Mouse (Mus musculus) lung, postnatal 0 days (tissue): Measurements from ENCODE around the gene Zik1. TPM values are rescaled to one million over a fixed set of nuclear protein-coding genes. Genes with fewer than 3 reads are reported as not detected.

Experiments used
- ATAC-seq: fragments of 200-750 bp; cut with Nextera tagmentation; 2 replicates; pipeline ENCODE4 v1.8.0; 2017; ENCODE audit warnings: moderate library complexity
- DNase-seq: peaks from one replicate; pipeline ENCODE4 v3.0.0-alpha.2; 2016; ENCODE audit warnings: low spot score
- H3K27ac ChIP-seq: fragments of 300-500 bp; sonication (generic); 2 replicates; pipeline ENCODE4 v1.5.1; 2014; ENCODE audit warnings: antibody characterized with exemption, mild to moderate bottlenecking, low read length, mixed read lengths
- H3K27me3 ChIP-seq: fragments of 300-500 bp; sonication (generic); replicated peaks from 2 replicates; pipeline ENCODE4 v1.6.1; 2014; ENCODE audit warnings: low read length, mixed read lengths; ENCODE audit not compliant: insufficient read depth
- H3K36me3 ChIP-seq: fragments of 300-500 bp; sonication (generic); 2 replicates; pipeline ENCODE4 v1.6.1; 2014; ENCODE audit warnings: low read length, mixed read lengths; ENCODE audit not compliant: insufficient read depth
- H3K4me1 ChIP-seq: fragments of 300-500 bp; sonication (generic); 2 replicates; pipeline ENCODE4 v1.6.1; 2014; ENCODE audit warnings: antibody characterized with exemption, low read depth, low read length, mixed read lengths; ENCODE audit not compliant: insufficient read depth
- H3K4me2 ChIP-seq: fragments of 300-500 bp; sonication (generic); replicated peaks from 2 replicates; pipeline ENCODE4 v1.6.1; 2014; ENCODE audit warnings: low read depth, mild to moderate bottlenecking, low read length, moderate library complexity, mixed read lengths
- H3K4me3 ChIP-seq: fragments of 300-500 bp; sonication (generic); 2 replicates; pipeline ENCODE4 v1.5.1; 2014; ENCODE audit warnings: low read depth, low read length
- H3K9ac ChIP-seq: fragments of 300-500 bp; sonication (generic); replicated peaks from 2 replicates; pipeline ENCODE4 v1.6.1; 2014; ENCODE audit warnings: low read depth, mild to moderate bottlenecking
- H3K9me3 ChIP-seq: fragments of 300-500 bp; sonication (generic); 2 replicates; pipeline ENCODE4 v1.6.1; 2016; ENCODE audit warnings: low read length, mixed read lengths
- CTCF ChIP-seq: IDR thresholded peaks from 2 replicates; pipeline ENCODE4 v1.5.1; 2016; ENCODE audit warnings: antibody characterized with exemption, mild to moderate bottlenecking
- EP300 ChIP-seq: IDR thresholded peaks from 2 replicates; pipeline ENCODE4 v1.6.1; 2016; ENCODE audit warnings: antibody characterized with exemption, mild to moderate bottlenecking, control low read depth
- WGBS: fragments of 180-500 bp; shearing (Covaris S2); extraction: QIAGEN DNeasy Blood & Tissue Kit; methylation state at CpG from one replicate; pipeline ENCODE4 v1.1.7; 2014; 5-methylcytosine and 5-hydroxymethylcytosine counted together
- polyA plus RNA-seq: library from polyadenylated mRNA; unstranded; fragments of >200 nt; fragmentation: Nextera tagmentation; extraction: Ambion mirVana; gene quantifications from 2 replicates; pipeline ENCODE4 v1.2.1, GENCODE M21; 2015

Zik1 gene
- 1.4 and 1.6 TPM in 2 replicates for polyA plus RNA-seq

DNA sequence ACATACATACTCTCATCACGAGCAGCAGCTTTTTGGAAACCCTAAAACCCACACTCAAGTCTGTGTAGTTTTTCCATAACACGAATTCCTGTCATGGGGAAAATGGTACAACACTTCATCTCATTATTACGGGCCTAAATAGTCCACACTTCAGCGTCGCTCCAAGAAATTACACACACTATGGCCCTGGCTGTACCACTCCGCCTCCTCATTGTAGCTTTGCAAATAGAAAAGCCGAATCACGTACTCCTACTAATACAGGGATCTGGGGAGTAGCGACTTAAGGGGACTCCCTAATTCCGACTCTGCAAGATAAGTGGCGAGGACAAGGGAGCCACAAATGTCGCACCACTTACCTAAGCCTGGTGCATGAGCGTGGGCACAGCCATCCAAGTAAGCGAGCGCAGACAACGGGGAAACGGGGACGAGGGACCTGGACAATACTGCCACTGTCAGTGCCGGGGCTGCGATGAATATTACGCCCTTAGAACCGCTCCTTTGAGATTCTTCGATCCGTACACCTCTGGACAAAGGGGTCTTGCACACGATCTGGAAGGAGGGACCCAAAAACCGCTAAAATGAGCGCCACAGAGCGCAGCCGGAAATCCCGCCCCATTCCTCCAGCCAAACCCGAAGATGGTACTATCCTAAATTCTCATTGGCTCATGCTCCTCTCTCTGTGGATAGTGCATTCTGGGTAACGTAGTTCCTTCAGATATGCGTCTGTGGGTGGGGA is at the start of gene Zik1:
Gene Zik1, minus strand, starts transcription at position 609 of the 736 bp plus-strand sequence.
- H3K9me3 ChIP-seq = no peaks in the 10 kb centered on the region
- ATAC-seq (peak; percentile 97), DNase-seq (peak; percentile 88)
- H3K4me3 ChIP-seq = peak within 1 kb of the TSS; percentile 59
- peaks cover 4% of the 10 kb centered on the region; the same call in 1 of the 2 replicates for H3K4me1 ChIP-seq
- peak within 1 kb of the TSS; percentile 77 for H3K4me2 ChIP-seq
- H3K27ac ChIP-seq = no peak within 1 kb of the TSS
- WGBS = under 1% methylated on average over 33 of the region's 33 CpGs
- H3K36me3 ChIP-seq = peaks cover 7% of the 10 kb centered on the region; the same call in 1 of the 2 replicates
- no peaks in the 10 kb centered on the region for H3K27me3 ChIP-seq
- H3K9ac ChIP-seq = peak within 1 kb of the TSS; percentile 24
- TF ChIP-seq EP300 = no peak

DNA sequence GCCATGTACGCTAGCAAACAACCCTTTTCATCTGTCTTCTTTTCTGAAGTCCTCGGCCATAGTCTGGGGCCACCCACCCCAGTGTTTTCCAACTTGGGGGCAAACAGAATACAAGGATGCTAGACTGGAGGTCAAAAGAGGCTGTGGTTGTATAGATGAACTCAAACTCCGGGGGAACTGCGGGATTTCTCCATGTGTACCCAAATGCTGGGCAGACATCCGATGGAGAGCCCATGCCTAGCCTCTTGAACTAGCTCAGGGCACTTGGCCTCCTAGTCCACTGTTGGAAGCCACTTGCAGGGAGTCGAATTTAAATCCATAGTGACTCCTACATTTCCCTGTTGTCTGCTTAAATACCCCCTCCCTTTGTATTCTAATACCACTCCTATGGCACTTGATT is 384 bp upstream of the Zik1 start:
- Histone ChIP-seq H3K4me2 (peak overlapping the region; percentile 77; the same call in 1 of the 2 replicates), H3K4me3 (peak overlapping the region; percentile 59; the same call in 1 of the 2 replicates), H3K36me3 (peaks cover 6% of the 10 kb centered on the region; the same call in 1 of the 2 replicates), H3K4me1 (peaks cover 4% of the 10 kb centered on the region; the same call in 1 of the 2 replicates), H3K9ac (no peak overlapping the region), H3K9me3 (no peaks in the 10 kb centered on the region), H3K27ac (no peak overlapping the region), H3K27me3 (no peaks in the 10 kb centered on the region)
- DNase-seq = no peak
- ATAC-seq = peak; percentile 11; the same call in 1 of the 2 replicates
- TF ChIP-seq EP300 = no peak
- WGBS = 27% methylated on average over 6 of the region's 6 CpGs

DNA sequence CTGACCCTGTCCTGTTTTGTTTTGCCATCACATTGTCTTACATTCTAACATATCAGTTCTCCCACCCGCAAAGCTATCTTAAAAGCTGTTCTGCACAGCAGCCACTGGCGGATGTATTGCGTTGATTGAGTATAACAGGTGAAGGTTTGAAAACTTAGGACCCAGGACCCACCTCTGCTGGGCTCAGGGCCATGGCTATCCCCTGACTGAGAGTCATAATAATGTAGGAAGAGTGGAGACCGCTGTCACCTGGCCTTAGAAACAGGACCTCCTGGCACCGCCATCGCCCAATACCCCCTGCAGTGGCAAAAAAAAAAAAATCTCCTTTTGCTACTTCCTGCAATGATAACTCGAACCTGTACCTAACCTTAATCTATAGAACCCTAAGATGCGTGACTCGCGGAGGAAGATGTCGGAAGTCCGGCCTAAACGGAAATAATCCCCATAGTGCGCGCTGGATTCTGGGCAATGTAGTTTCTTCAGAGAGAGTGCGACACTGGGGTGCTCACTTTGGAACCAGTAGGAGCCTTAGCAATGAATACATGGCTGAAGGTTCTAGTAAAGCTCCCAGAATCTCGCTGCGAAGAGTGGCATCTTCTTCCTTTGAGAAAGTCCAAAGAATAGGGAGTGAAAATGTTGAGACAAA is 14.5 kb downstream of the Zik1 start:
- H3K27me3 ChIP-seq = no peaks in the 10 kb centered on the region
- no peak overlapping the region for H3K9ac ChIP-seq
- no peaks in the 10 kb centered on the region for H3K9me3 ChIP-seq
- no peaks in the 10 kb centered on the region for H3K36me3 ChIP-seq
- no peak overlapping the region for H3K4me2 ChIP-seq
- ATAC-seq (no peak), DNase-seq (no peak)
- H3K4me3 ChIP-seq = no peak overlapping the region
- TF ChIP-seq EP300 = no peak
- no peak for TF ChIP-seq CTCF
- H3K27ac ChIP-seq = no peak overlapping the region
- H3K4me1 ChIP-seq = no peaks in the 10 kb centered on the region
- WGBS = 52% methylated on average over 18 of the region's 18 CpGs

DNA sequence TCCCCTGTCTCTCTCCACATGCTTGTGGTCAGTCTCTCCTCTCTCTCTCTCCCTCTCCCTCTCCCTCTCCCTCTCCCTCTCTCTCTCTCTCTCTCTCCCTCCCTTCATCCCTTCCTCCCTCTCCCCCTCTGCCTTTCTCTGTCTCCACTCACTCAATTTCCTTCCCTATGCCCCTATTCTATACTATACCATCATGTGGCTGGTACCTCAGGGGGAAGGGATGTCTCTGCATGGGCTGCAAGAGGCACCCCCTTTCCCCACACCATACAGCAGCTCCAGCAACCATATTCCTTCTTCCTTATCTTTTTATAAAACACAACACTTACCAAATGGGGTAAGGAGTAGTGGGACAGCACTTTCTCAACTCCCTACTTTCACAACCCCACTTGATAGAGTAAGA is 15.4 kb downstream of the Zik1 start:
- DNase-seq = no peak
- Histone ChIP-seq H3K9ac (no peak overlapping the region), H3K4me3 (no peak overlapping the region), H3K4me2 (no peak overlapping the region), H3K9me3 (no peaks in the 10 kb centered on the region), H3K27ac (no peak overlapping the region), H3K27me3 (no peaks in the 10 kb centered on the region), H3K36me3 (no peaks in the 10 kb centered on the region), H3K4me1 (no peaks in the 10 kb centered on the region)
- TF ChIP-seq EP300 (no peak), CTCF (no peak)
- ATAC-seq = no peak

- Histone ChIP-seq H3K27ac (no peak overlapping the region), H3K36me3 (no peaks in the 10 kb centered on the region), H3K4me1 (no peaks in the 10 kb centered on the region), H3K4me3 (no peak overlapping the region), H3K4me2 (no peak overlapping the region), H3K9me3 (no peaks in the 10 kb centered on the region), H3K9ac (no peak overlapping the region), H3K27me3 (no peaks in the 10 kb centered on the region)
- TF ChIP-seq CTCF (no peak), EP300 (no peak)
- 62% methylated on average over 3 of the region's 3 CpGs for WGBS
- ATAC-seq = no peak
- no peak for DNase-seq
Observed at GRCm38 (mm10) chr7:10458166-10458565, 37.0 kb downstream of the Zik1 start.

- Histone ChIP-seq H3K36me3 (no peaks in the 10 kb centered on the region), H3K4me3 (no peak within 1 kb of the TSS), H3K4me2 (no peak within 1 kb of the TSS), H3K27me3 (no peaks in the 10 kb centered on the region), H3K9me3 (no peaks in the 10 kb centered on the region), H3K27ac (no peak within 1 kb of the TSS), H3K4me1 (no peaks in the 10 kb centered on the region), H3K9ac (no peak within 1 kb of the TSS)
- DNase-seq (no peak), ATAC-seq (no peak)
- TF ChIP-seq CTCF (no peak), EP300 (no peak)
Observed at GRCm38 (mm10) chr7:10443031-10443430, 52.2 kb downstream of the Zik1 start, which contains the start of gene Vmn1r67. Gene Vmn1r67, plus strand, starts transcription at chr7:10443331.

Other genes with a start within 250 kb of the Zik1 start
- not detected in 2 replicates for gene Vmn1r66, start 217.4 kb downstream of the Zik1 start, polyA plus RNA-seq
- gene Vmn1r67, start 52.1 kb downstream of the Zik1 start, polyA plus RNA-seq = not detected in 2 replicates
- gene Vmn1r68, start 63.1 kb upstream of the Zik1 start, polyA plus RNA-seq = not detected in 2 replicates
- gene Vmn1r69, start 118.3 kb upstream of the Zik1 start, polyA plus RNA-seq = not detected in 2 replicates
- gene Vmn1r70, start 136.1 kb upstream of the Zik1 start, polyA plus RNA-seq = not detected in 2 replicates
- gene Nlrp4b, start 192.4 kb upstream of the Zik1 start, polyA plus RNA-seq = not detected in 2 replicates